Mouse (Mus musculus) kidney, postnatal 0 days (tissue): ENCODE measurements at regions not wholly inside any gene's neighbourhood (a gene's known extent, or its start where the extent isn't known, plus 50 kb on each side); places are given as distances from the start of the nearest gene placed in this dataset.

ENCODE experiments used
- ATAC-seq: fragments of 200-750 bp; cut with Nextera tagmentation; replicated peaks from 2 replicates; pipeline ENCODE4 v1.8.0; 2017; ENCODE audit warnings: low read depth, moderate number of reproducible peaks, moderate TSS enrichment, moderate library complexity; ENCODE audit not compliant: low FRiP score
- DNase-seq: peaks from one replicate; pipeline ENCODE4 v3.0.0-alpha.2; 2016; ENCODE audit warnings: low spot score
- H3K27ac ChIP-seq: fragments of 300-500 bp; sonication (generic); 2 replicates; pipeline ENCODE4 v1.5.1; 2014; ENCODE audit warnings: mild to moderate bottlenecking
- H3K27me3 ChIP-seq: fragments of 300-500 bp; sonication (generic); 2 replicates; pipeline ENCODE4 v1.6.1; 2014; ENCODE audit warnings: low read length, mixed read lengths; ENCODE audit not compliant: insufficient read depth
- H3K36me3 ChIP-seq: fragments of 300-500 bp; sonication (generic); 2 replicates; pipeline ENCODE4 v1.6.1; 2014; ENCODE audit warnings: low read length, mixed read lengths; ENCODE audit not compliant: insufficient read depth
- H3K4me1 ChIP-seq: fragments of 300-500 bp; sonication (generic); replicated peaks from 2 replicates; pipeline ENCODE4 v1.6.1; 2014; ENCODE audit warnings: antibody characterized with exemption, low read length, mixed read lengths; ENCODE audit not compliant: insufficient read depth
- H3K4me2 ChIP-seq: fragments of 300-500 bp; sonication (generic); 2 replicates; pipeline ENCODE4 v1.6.1; 2014; ENCODE audit warnings: mild to moderate bottlenecking, low read length, moderate library complexity, mixed read lengths
- H3K4me3 ChIP-seq: fragments of 300-500 bp; sonication (generic); replicated peaks from 2 replicates; pipeline ENCODE4 v1.5.1; 2014; ENCODE audit warnings: low read depth, low read length
- H3K9ac ChIP-seq: fragments of 300-500 bp; sonication (generic); 2 replicates; pipeline ENCODE4 v1.6.1; 2014; ENCODE audit warnings: low read depth, low read length
- H3K9me3 ChIP-seq: fragments of 300-500 bp; sonication (generic); replicated peaks from 2 replicates; pipeline ENCODE4 v1.6.1; 2016; ENCODE audit warnings: low read length, inconsistent platforms, mixed read lengths
- CTCF ChIP-seq: IDR thresholded peaks from 2 replicates; pipeline ENCODE4 v1.5.1; 2016; ENCODE audit warnings: antibody characterized with exemption, low read depth, mild to moderate bottlenecking, moderate library complexity
- WGBS: fragments of 180-500 bp; shearing (Covaris S2); extraction: QIAGEN DNeasy Blood & Tissue Kit; methylation state at CpG from one replicate; pipeline ENCODE4 v1.1.7; 2014; 5-methylcytosine and 5-hydroxymethylcytosine counted together

DNA sequence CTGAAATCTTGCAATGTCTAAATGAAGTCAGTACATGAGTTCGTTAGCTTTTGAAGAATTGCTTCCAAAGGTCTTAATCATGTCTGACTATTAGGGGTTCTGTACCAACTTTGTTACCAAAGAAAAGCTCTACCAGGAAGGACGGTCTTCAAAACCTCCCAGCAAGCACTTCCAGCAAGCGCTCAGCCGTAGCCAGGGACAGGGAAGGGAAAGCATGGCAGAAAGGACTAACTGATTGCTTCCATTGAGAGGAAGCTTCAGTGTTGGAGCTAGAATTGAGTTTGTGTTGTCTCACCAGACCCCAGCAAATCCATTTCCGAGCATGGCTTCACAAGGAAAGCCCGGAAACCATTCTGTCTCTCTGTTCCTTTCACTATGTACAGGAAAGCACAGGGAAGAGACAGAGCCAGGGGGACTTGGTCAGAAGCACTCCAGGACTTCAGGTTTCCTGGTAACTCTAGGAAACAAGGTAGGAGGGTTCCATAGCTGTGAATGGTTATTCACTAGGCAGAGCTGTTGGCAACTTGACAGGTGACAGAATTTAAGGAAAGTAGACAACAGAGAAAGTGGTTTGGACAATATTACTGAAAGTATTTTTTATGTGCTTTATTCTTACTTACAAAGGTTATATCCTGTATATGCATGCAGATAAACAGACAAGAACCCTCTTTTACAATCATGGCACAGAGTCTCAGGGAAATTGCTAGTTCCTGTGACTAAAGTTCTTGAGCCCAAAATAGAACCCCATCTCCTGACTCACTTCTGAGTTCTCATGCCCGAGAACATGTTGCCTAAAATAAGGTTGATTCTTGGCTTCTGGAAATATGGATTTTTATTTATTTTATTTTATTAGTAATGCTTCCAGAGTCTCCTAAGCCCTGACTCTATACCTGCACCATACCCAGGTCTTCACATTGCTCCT lies 151.5 kb upstream of the Dnajc19 start:
- TF ChIP-seq CTCF = no peak
- Histone ChIP-seq H3K27ac (no peak overlapping the region), H3K9ac (no peak overlapping the region), H3K36me3 (no peaks in the 10 kb centered on the region), H3K4me1 (no peaks in the 10 kb centered on the region), H3K27me3 (no peaks in the 10 kb centered on the region), H3K4me2 (no peak overlapping the region), H3K9me3 (no peaks in the 10 kb centered on the region), H3K4me3 (no peak overlapping the region)
- DNase-seq (no peak), ATAC-seq (no peak)
- 76% methylated on average over 7 of the region's 7 CpGs for WGBS

DNA sequence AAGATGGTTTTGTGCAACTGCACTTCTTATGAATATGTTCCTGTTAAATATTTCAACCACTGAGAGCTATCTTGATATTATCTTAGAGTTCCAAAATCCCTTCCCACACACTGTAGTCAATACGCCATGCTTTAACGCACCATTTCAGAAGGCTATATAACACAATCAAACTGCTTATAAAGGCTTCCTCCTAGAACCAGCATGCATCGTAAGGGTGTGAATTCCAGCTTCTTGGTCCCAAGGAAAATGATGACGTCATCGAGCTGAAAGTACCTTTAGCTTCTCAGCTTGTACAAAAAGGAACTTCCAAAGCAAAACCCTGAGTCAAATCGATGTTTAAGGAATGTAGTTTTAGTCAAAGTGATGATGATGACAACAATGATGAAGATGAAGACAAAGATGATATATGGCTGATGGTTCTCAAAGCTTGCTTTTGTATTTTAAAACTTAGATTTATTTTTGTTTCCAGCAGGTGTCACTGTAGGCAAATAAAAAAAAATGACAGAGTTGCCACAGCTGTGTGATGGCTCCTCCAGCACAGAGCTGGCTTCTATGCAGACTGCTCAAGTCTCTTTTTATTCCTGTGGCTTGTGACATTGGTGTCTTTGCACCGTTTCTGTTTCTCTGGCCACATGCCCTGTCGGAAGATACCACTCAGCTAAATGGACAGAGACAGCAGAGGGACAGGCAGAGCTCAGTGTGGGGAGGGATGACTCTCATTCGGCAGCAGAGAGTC lies 150.6 kb upstream of the Dnajc19 start:
- WGBS = 63% methylated on average over 9 of the region's 9 CpGs
- ATAC-seq (no peak), DNase-seq (peak; percentile 47)
- Histone ChIP-seq H3K4me2 (no peak overlapping the region), H3K27ac (no peak overlapping the region), H3K4me3 (no peak overlapping the region), H3K4me1 (no peaks in the 10 kb centered on the region), H3K27me3 (no peaks in the 10 kb centered on the region), H3K9me3 (no peaks in the 10 kb centered on the region), H3K9ac (no peak overlapping the region), H3K36me3 (no peaks in the 10 kb centered on the region)
- TF ChIP-seq CTCF = peak; percentile 50

DNA sequence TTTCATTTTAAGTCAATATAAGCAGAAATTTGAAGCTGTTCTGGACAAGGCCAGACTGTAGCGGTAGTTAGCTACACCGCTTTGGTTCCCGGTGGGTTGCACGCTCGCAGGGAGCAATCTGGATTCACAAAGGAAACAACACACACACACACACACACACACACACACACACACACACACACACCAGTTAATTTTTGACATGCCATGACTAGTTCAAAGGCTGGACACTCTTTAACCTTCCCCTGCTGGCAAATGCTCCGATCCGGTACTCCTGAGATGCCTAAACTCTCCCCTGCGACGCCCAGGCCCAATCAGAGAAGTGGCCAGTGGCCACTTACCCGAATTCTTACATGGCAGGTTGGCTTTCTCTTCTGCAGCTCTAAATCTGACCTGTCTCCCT lies 141.2 kb upstream of the Dnajc19 start:
- H3K36me3 ChIP-seq = no peaks in the 10 kb centered on the region
- no peak for DNase-seq
- H3K9me3 ChIP-seq = no peaks in the 10 kb centered on the region
- no peak overlapping the region for H3K9ac ChIP-seq
- no peak for TF ChIP-seq CTCF
- ATAC-seq = no peak
- no peak overlapping the region for H3K4me2 ChIP-seq
- no peaks in the 10 kb centered on the region for H3K4me1 ChIP-seq
- 83% methylated on average over 10 of the region's 10 CpGs for WGBS
- no peaks in the 10 kb centered on the region for H3K27me3 ChIP-seq
- H3K27ac ChIP-seq = no peak overlapping the region
- H3K4me3 ChIP-seq = no peak overlapping the region

DNA sequence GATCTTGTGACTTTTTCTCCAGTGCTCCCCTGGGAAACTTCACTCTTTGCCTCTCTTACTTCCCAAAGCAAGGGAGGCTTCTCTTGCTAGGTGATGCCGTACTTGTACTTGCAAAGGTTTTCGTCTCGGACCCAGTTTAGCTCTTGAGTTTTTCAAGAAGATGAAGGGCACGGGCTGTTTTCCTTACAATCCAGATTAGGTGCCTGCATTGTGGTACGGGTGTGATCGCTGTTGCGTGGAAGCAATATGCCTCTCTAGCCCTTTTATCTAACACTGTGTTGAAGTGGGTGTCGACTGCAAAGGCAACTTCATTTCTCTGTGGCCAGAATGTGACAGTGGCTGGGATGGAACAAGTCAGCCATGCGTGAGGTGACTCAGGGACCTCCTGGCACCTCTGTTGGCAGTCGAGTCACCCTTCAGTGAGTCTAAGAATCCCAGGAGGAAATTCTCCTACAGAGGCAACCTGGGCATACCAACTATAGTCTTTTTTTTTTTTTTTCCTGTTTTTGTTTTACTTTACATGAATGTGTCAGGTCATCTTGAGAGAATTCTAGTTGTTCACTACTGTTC lies 138.7 kb upstream of the Dnajc19 start:
- DNase-seq (no peak), ATAC-seq (0 out of 2 replicates have a peak, but pooled peaks have one; percentile 65)
- no peaks in the 10 kb centered on the region for H3K36me3 ChIP-seq
- no peaks in the 10 kb centered on the region for H3K4me1 ChIP-seq
- no peak overlapping the region for H3K27ac ChIP-seq
- no peak for TF ChIP-seq CTCF
- H3K27me3 ChIP-seq = no peaks in the 10 kb centered on the region
- 56% methylated on average over 10 of the region's 10 CpGs for WGBS
- H3K4me3 ChIP-seq = no peak overlapping the region
- H3K9me3 ChIP-seq = no peaks in the 10 kb centered on the region
- H3K9ac ChIP-seq = no peak overlapping the region
- no peak overlapping the region for H3K4me2 ChIP-seq

DNA sequence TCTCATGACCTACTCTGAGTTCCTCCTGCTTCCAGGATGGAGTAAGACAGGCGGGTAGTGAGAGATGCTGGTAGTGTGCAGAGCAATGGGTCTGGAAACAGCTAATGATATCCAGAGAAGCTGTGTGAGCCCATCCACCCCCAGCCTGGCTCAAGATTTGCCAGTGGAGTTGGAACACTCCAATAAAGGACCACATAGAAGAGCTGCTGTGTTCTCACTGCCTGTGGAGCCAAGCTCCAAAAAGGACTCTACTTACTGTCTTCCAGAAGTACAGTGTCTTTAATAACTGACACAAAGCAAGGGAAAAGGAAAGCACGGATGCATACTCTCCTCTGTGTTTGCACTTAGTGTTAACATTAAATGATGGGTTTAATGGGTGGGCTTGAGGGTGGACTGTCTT lies 138.0 kb upstream of the Dnajc19 start:
- H3K4me3 ChIP-seq = no peak overlapping the region
- no peak overlapping the region for H3K9ac ChIP-seq
- 84% methylated on average over 2 of the region's 2 CpGs for WGBS
- TF ChIP-seq CTCF = no peak
- DNase-seq (no peak), ATAC-seq (no peak)
- no peaks in the 10 kb centered on the region for H3K36me3 ChIP-seq
- H3K4me1 ChIP-seq = no peaks in the 10 kb centered on the region
- no peaks in the 10 kb centered on the region for H3K9me3 ChIP-seq
- no peak overlapping the region for H3K4me2 ChIP-seq
- no peaks in the 10 kb centered on the region for H3K27me3 ChIP-seq
- H3K27ac ChIP-seq = no peak overlapping the region

DNA sequence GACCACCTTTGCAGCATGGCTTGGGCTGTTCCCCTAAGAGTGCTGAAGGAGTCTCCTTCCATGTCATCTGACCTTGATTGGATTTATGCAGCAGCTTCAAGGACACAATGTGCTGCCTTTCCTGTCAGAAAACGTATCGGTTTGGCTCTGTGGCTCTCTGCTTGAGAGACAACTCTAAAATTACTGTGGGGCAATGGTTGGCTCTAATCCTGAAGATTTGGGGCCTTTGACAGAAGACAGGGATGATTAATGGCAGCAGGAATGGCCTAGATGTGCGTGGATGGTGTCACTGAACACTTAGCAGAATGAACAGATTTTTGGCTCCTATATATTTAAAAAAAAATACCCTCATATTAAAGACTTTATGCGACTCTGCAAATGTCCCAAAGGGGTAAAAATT lies 136.8 kb upstream of the Dnajc19 start:
- WGBS = 69% methylated on average over 4 of the region's 4 CpGs
- no peak overlapping the region for H3K4me3 ChIP-seq
- ATAC-seq (no peak), DNase-seq (no peak)
- H3K4me2 ChIP-seq = no peak overlapping the region
- no peaks in the 10 kb centered on the region for H3K9me3 ChIP-seq
- no peak overlapping the region for H3K9ac ChIP-seq
- no peaks in the 10 kb centered on the region for H3K36me3 ChIP-seq
- no peaks in the 10 kb centered on the region for H3K27me3 ChIP-seq
- no peaks in the 10 kb centered on the region for H3K4me1 ChIP-seq
- no peak overlapping the region for H3K27ac ChIP-seq
- TF ChIP-seq CTCF = no peak
